Mouse (Mus musculus): ENCODE data around the gene Ubr3. TPM values are rescaled to one million over a fixed set of nuclear protein-coding genes. Genes with fewer than 3 reads are reported as not detected.
"Not testable (repeated sequence)": the region's sequence is repeated elsewhere in the genome, so short reads cannot be mapped to it uniquely, and the experiment has no call there.

The Ubr3 gene
- total and polyA plus RNA-seq, 2 experiments from 2014 or later: 15.3 to 35.1 TPM

DNA sequence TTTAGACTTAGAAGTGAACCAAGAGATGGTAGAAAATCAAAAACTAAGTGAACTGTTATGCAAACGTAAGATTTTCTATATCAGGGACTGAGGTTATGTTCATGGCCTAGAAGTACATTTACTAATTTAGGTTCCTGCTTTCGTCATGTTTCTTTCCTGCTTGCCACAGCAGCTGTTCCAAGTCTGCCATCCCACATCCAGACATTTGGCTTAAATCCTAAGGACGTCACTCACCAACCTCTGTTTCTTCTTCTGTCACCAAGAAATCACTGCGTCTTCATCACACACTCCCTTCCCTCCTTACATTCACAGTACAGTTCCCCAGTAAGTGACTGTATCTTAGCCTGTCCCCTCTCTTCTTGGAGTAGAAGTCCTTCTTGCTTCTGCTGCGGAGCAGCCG, 92.2 kb downstream of the Ubr3 start:
- ATAC-seq (no peak), DNase-seq (ENCODE audit: low spot score) (no peak)
- Histone ChIP-seq H3K9me3 (ENCODE audit: low read length) (no peaks in the 10 kb centered on the region), H3K9ac (replicated peaks; ENCODE audit: low read length) (no peak overlapping the region), H3K27me3 (ENCODE audit: insufficient read depth, low read length) (no peaks in the 10 kb centered on the region), H3K36me3 (ENCODE audit: insufficient read depth, low read length) (peaks cover 30% of the 10 kb centered on the region), H3K27ac (no peak overlapping the region), H3K4me1 (ENCODE audit: insufficient read depth, low read length) (no peaks in the 10 kb centered on the region), H3K4me2 (ENCODE audit: low read depth, low read length) (no peak overlapping the region), H3K4me3 (ENCODE audit: low read length) (no peak overlapping the region)
- no peak for TF ChIP-seq CTCF (IDR thresholded peaks at IDR 0.05; ENCODE audit: low read depth)
- 86% methylated on average over 6 of the region's 6 CpGs for WGBS

DNA sequence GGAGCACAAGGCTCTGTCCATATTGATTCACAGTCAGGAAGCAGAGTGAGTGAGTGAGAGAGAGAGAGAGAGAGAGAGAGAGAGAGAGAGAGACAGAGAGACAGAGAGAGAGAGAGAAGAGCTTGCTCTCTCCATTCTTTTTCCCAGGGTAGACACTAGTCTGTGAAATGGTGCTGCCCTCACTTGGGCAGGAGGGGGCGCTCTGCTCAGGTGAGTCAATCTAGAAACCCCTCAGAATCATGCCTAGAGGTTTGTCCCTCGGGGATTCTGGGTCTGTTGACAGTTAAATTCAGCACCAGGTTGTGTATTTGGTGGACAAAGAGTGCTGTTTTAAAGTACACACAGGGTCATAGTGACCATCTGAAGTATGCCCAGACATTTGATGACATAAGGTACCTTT, 93.6 kb downstream of the Ubr3 start:
- Histone ChIP-seq H3K4me3 (ENCODE audit: low read length) (no peak overlapping the region), H3K4me2 (ENCODE audit: low read depth, low read length) (no peak overlapping the region), H3K4me1 (ENCODE audit: insufficient read depth, low read length) (no peaks in the 10 kb centered on the region), H3K27me3 (ENCODE audit: insufficient read depth, low read length) (no peaks in the 10 kb centered on the region), H3K27ac (no peak overlapping the region), H3K9ac (replicated peaks; ENCODE audit: low read length) (no peak overlapping the region), H3K36me3 (ENCODE audit: insufficient read depth, low read length) (peaks cover 28% of the 10 kb centered on the region), H3K9me3 (ENCODE audit: low read length) (no peaks in the 10 kb centered on the region)
- WGBS: 58% methylated on average over 2 of the region's 2 CpGs
- DNase-seq (ENCODE audit: low spot score): no peak
- no peak for ATAC-seq
- TF ChIP-seq CTCF (IDR thresholded peaks at IDR 0.05; ENCODE audit: low read depth): peak; percentile 33

DNA sequence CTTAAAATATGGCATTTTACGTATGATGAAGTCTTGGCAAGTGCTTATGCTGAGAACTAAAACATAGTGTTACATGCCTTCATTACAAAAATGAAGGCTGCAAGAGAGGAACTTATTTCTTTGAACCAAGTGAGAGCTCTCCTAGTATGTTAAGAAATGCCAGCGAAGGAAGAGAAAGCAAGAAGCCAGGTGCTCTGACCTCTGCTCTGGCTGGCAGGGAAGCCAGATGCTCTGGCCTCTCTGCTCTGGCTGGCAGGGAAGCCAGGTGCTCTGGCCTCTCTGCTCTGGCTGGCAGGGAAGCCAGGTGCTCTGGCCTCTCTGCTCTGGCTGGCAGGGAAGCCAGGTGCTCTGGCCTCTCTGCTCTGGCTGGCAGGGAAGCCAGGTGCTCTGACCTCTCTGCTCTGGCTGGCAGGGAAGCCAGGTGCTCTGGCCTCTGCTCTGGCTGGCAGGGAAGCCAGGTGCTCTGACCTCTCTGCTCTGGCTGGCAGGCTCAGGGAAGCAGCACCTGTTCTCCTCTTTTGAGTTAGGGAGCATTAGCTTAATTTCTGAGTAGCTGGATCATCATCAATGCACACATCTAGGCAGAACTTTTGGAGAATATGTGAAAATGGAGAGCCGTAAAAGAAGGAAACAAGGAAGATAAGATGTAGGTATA, 97.2 kb downstream of the Ubr3 start:
- WGBS: 84% methylated on average over 3 of the region's 3 CpGs
- H3K4me2 ChIP-seq (ENCODE audit: low read depth, low read length); DNase-seq (ENCODE audit: low spot score); H3K9me3 ChIP-seq (ENCODE audit: low read length); H3K4me1 ChIP-seq (ENCODE audit: insufficient read depth, low read length); H3K27ac ChIP-seq; H3K27me3 ChIP-seq (ENCODE audit: insufficient read depth, low read length); H3K4me3 ChIP-seq (ENCODE audit: low read length); H3K9ac ChIP-seq (replicated peaks; ENCODE audit: low read length); ATAC-seq: not testable (repeated sequence)
- H3K36me3 ChIP-seq (ENCODE audit: insufficient read depth, low read length): peaks cover 22% of the 10 kb centered on the region

DNA sequence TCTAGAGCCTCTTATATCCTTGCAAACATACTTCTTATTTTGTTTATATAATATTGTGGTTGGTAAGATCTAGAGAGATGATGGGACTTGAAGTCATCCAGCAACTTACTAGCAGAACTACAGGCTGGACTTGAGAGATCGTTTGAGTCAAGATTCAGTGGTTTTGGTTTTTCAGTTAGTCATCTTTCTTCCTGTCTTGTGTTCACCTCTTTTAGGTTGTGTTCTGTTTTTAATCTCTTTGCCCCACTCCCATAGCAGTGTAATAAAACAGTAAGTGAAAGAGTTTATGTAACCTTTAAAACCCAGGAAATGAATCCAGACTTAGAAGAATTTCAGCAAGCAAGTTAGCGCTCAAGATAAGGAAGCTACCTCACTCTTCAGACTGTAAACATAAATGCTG, 97.7 kb downstream of the Ubr3 start:
- no peaks in the 10 kb centered on the region for H3K4me1 ChIP-seq (ENCODE audit: insufficient read depth, low read length)
- H3K4me3 ChIP-seq (ENCODE audit: low read length): no peak overlapping the region
- TF ChIP-seq CTCF (IDR thresholded peaks at IDR 0.05; ENCODE audit: low read depth): no peak
- peaks cover 16% of the 10 kb centered on the region for H3K36me3 ChIP-seq (ENCODE audit: insufficient read depth, low read length)
- no peaks in the 10 kb centered on the region for H3K27me3 ChIP-seq (ENCODE audit: insufficient read depth, low read length)
- no peak overlapping the region for H3K4me2 ChIP-seq (ENCODE audit: low read depth, low read length)
- H3K9ac ChIP-seq (replicated peaks; ENCODE audit: low read length): no peak overlapping the region
- DNase-seq (ENCODE audit: low spot score) (no peak), ATAC-seq (no peak)
- H3K27ac ChIP-seq: no peak overlapping the region
- no peaks in the 10 kb centered on the region for H3K9me3 ChIP-seq (ENCODE audit: low read length)
- WGBS: 86% methylated on average over 2 of the region's 2 CpGs

- WGBS: 65% methylated on average over 7 of the region's 7 CpGs
- Histone ChIP-seq H3K9ac (replicated peaks; ENCODE audit: low read length) (no peak overlapping the region), H3K27me3 (ENCODE audit: insufficient read depth, low read length) (no peaks in the 10 kb centered on the region), H3K4me1 (ENCODE audit: insufficient read depth, low read length) (no peaks in the 10 kb centered on the region), H3K27ac (no peak overlapping the region), H3K4me2 (ENCODE audit: low read depth, low read length) (no peak overlapping the region), H3K4me3 (ENCODE audit: low read length) (no peak overlapping the region), H3K9me3 (ENCODE audit: low read length) (no peaks in the 10 kb centered on the region), H3K36me3 (ENCODE audit: insufficient read depth, low read length) (peaks cover 6% of the 10 kb centered on the region; the same call in 1 of the 2 replicates)
- TF ChIP-seq CTCF (IDR thresholded peaks at IDR 0.05; ENCODE audit: low read depth): peak; percentile 11; the same call in 1 of the 2 replicates
- no peak for ATAC-seq
- peak; percentile 42 for DNase-seq (ENCODE audit: low spot score)
These were observed 102.2 kb downstream of the Ubr3 start for GRCm38 (mm10) chr2:69999097-69999770.

GRCm38 (mm10) chr2:70000316-70000715, 103.3 kb downstream of the Ubr3 start:
- 75% methylated on average over 6 of the region's 6 CpGs for WGBS
- no peak for TF ChIP-seq CTCF (IDR thresholded peaks at IDR 0.05; ENCODE audit: low read depth)
- Histone ChIP-seq H3K9ac (replicated peaks; ENCODE audit: low read length) (no peak overlapping the region), H3K9me3 (ENCODE audit: low read length) (no peaks in the 10 kb centered on the region), H3K4me3 (ENCODE audit: low read length) (no peak overlapping the region), H3K4me2 (ENCODE audit: low read depth, low read length) (no peak overlapping the region), H3K4me1 (ENCODE audit: insufficient read depth, low read length) (no peaks in the 10 kb centered on the region), H3K27me3 (ENCODE audit: insufficient read depth, low read length) (no peaks in the 10 kb centered on the region), H3K27ac (no peak overlapping the region), H3K36me3 (ENCODE audit: insufficient read depth, low read length) (peaks cover 6% of the 10 kb centered on the region; the same call in 1 of the 2 replicates)
- no peak for ATAC-seq
- peak; percentile 26 for DNase-seq (ENCODE audit: low spot score)

DNA sequence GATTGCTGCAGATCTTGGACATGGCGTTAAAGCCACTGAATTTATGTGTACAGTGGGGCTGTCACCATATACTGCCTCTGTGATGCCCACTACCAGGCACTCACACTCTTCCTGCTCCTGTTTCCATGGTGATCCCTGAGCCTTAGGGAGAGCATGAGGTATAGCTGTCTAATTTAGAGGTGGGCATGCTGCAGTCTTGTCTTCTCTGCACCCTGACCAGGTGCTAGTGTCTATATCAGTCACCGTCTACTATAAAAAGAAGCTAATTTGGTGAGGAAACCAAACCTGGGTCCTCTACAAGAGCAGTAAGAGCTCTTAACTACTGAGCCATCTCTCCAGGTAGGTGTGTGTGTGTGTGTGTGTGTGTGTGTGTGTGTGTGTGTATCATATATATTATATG, 109.4 kb downstream of the Ubr3 start:
- TF ChIP-seq CTCF (IDR thresholded peaks at IDR 0.05; ENCODE audit: low read depth): no peak
- Histone ChIP-seq H3K9me3 (ENCODE audit: low read length) (no peaks in the 10 kb centered on the region), H3K4me2 (ENCODE audit: low read depth, low read length) (no peak overlapping the region), H3K27me3 (ENCODE audit: insufficient read depth, low read length) (no peaks in the 10 kb centered on the region), H3K4me1 (ENCODE audit: insufficient read depth, low read length) (no peaks in the 10 kb centered on the region), H3K36me3 (ENCODE audit: insufficient read depth, low read length) (peaks cover 11% of the 10 kb centered on the region; the same call in 1 of the 2 replicates), H3K4me3 (ENCODE audit: low read length) (no peak overlapping the region), H3K9ac (replicated peaks; ENCODE audit: low read length) (no peak overlapping the region), H3K27ac (no peak overlapping the region)
- DNase-seq (ENCODE audit: low spot score): no peak
- no peak for ATAC-seq
- WGBS: 85% methylated on average over 2 of the region's 2 CpGs

Measured in hindbrain, postnatal 0 days (tissue).